Mouse (Mus musculus): ENCODE results near the gene Clic6.

Gene Clic6

DNA sequence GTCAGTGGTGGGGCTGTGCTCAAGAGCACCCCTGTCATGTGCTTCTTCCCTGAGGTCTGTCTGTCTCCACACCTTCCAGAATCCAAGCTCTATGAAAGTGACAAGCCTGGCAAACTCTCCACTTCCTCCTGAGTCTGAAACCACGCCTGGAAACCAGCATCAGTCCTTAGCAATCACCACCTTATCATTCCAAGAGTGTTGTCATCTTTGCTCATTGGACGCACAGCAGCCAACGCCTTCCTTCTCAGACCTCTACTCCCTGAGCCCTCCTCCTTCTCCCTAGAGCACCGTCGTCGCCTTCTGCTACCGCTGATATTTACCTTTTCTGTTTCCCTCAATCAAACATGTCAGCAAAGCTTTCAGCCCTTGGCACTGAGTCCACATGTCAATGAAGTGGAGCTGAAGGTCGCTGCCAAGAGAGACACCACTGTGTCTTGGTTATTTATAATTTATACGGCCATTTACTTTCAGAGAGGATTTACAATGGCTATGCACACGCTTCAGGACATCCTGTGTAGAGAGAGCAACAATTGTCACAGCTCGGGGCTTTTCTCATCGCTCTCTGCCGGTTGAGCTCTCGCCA, 21.1 kb upstream of the Clic6 start:
- Histone ChIP-seq H3K9me3 (ENCODE audit: low read length) (no peaks in the 10 kb centered on the region), H3K4me1 (replicated peaks; ENCODE audit: low read depth, low read length) (peaks cover 87% of the 10 kb centered on the region), H3K4me3 (replicated peaks; ENCODE audit: low read length) (peak overlapping the region; percentile 94), H3K27me3 (ENCODE audit: insufficient read depth, low read length) (peaks cover 5% of the 10 kb centered on the region), H3K36me3 (ENCODE audit: insufficient read depth, low read length) (peaks cover 19% of the 10 kb centered on the region)
- no peak for TF ChIP-seq CTCF (conservative IDR thresholded peaks at IDR 0.05; ENCODE audit: low read length)
- TF ChIP-seq POU5F1 (IDR thresholded peaks at IDR 0.05; ENCODE audit: borderline replicate concordance, low read length) = no peak
- TF ChIP-seq NANOG (IDR thresholded peaks at IDR 0.05; ENCODE audit: borderline replicate concordance, low read length) = no peak

DNA sequence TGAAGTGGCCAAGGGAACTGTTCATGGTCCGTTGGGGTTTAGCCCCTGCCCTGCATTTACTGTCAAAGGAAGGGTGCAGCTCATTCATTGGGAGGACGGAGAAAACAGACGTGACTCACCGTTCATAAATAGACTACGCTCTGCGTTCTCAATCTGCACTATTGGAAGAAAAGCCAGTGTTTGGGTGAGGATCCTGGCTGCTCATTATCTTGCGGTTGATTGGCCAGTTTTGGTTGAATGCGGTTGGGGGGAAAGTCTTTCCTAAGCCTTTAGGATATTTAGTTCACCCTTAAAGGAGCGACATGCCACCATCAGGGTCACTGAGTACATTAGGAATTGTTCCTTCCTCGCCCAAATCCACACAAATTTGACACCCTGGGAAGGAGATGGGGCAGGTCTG, 20.3 kb upstream of the Clic6 start:
- peaks cover 14% of the 10 kb centered on the region for H3K36me3 ChIP-seq (ENCODE audit: insufficient read depth, low read length)
- TF ChIP-seq POU5F1 (IDR thresholded peaks at IDR 0.05; ENCODE audit: borderline replicate concordance, low read length) (no peak), CTCF (conservative IDR thresholded peaks at IDR 0.05; ENCODE audit: low read length) (no peak), NANOG (IDR thresholded peaks at IDR 0.05; ENCODE audit: borderline replicate concordance, low read length) (no peak)
- peak overlapping the region; percentile 94 for H3K4me3 ChIP-seq (replicated peaks; ENCODE audit: low read length)
- H3K9me3 ChIP-seq (ENCODE audit: low read length) = no peaks in the 10 kb centered on the region
- peaks cover 5% of the 10 kb centered on the region for H3K27me3 ChIP-seq (ENCODE audit: insufficient read depth, low read length)
- peaks cover 90% of the 10 kb centered on the region for H3K4me1 ChIP-seq (replicated peaks; ENCODE audit: low read depth, low read length)

DNA sequence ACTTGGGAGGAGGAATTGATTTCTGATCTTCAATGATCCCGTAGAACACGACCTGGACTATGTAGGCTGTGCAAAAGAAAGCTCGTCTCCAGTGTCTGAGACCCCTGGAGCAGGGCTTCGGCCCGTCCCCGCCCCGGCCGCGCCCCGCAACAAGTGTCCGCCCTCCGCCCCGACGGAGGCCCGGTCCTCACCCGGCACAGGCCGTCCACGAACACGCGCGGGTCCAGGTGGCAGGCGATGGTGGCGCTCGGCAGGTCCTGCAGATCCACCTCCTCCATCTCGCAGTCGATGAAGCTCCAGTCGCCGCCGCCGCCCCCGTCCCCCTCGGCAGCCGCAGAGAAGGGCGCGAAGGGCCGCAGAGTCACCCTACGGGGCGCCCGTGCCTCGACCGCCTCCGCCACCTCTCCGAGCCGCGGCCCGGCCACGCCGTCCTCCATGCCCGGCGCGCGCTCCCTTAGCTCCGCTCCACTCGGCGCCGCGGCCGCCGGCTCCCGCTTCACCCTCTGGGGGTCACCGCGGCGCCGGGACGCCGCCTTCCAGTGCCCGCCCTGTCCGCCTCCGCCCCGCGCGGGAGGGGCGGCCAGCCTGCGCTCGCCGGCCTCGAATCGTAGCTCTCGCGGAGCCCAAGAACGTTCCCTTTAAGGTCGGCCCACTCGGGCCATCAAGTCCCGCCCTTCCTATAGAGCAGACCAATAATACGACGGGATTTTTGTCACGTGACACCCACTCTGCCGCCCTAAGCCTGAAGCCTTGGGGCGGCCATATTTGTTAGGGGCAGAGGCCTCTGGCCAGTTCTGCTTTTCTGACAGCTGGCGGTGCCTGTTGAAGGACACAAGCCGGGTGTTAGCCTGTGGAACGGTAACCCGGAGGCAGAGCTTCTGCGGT, 19.7 kb upstream of the Clic6 start:
- TF ChIP-seq POU5F1 (IDR thresholded peaks at IDR 0.05; ENCODE audit: borderline replicate concordance, low read length) = no peak
- TF ChIP-seq NANOG (IDR thresholded peaks at IDR 0.05; ENCODE audit: borderline replicate concordance, low read length) = no peak
- no peak for TF ChIP-seq CTCF (conservative IDR thresholded peaks at IDR 0.05; ENCODE audit: low read length)
- peaks cover 5% of the 10 kb centered on the region for H3K27me3 ChIP-seq (ENCODE audit: insufficient read depth, low read length)
- peak overlapping the region; percentile 94 for H3K4me3 ChIP-seq (replicated peaks; ENCODE audit: low read length)
- H3K9me3 ChIP-seq (ENCODE audit: low read length) = no peaks in the 10 kb centered on the region
- peaks cover 91% of the 10 kb centered on the region for H3K4me1 ChIP-seq (replicated peaks; ENCODE audit: low read depth, low read length)
- peaks cover 14% of the 10 kb centered on the region for H3K36me3 ChIP-seq (ENCODE audit: insufficient read depth, low read length)

DNA sequence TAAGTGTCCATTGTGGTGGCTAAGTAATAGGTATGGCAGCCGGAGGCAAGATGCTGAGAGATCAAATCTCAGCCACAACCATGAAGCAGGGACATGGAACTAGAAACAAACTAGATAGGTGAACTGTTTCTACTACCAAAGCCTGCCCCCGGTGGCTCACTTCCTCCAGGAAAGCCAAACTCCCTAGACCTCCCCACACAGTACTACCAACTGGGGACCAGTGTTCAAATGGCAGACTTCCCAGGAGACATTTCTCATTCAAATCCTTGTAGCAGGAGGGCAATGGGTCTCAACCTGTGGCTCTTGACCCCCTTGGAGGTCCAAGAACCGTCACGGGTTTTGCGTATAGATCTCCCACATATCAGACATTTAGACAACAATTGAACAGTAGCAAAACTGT, 18.5 kb upstream of the Clic6 start:
- Histone ChIP-seq H3K27me3 (ENCODE audit: insufficient read depth, low read length) (peaks cover 5% of the 10 kb centered on the region), H3K4me1 (replicated peaks; ENCODE audit: low read depth, low read length) (peaks cover 87% of the 10 kb centered on the region), H3K4me3 (replicated peaks; ENCODE audit: low read length) (no peak overlapping the region), H3K36me3 (ENCODE audit: insufficient read depth, low read length) (peaks cover 14% of the 10 kb centered on the region), H3K9me3 (ENCODE audit: low read length) (no peaks in the 10 kb centered on the region)
- TF ChIP-seq POU5F1 (IDR thresholded peaks at IDR 0.05; ENCODE audit: borderline replicate concordance, low read length) (no peak), CTCF (conservative IDR thresholded peaks at IDR 0.05; ENCODE audit: low read length) (no peak), NANOG (IDR thresholded peaks at IDR 0.05; ENCODE audit: borderline replicate concordance, low read length) (no peak)

DNA sequence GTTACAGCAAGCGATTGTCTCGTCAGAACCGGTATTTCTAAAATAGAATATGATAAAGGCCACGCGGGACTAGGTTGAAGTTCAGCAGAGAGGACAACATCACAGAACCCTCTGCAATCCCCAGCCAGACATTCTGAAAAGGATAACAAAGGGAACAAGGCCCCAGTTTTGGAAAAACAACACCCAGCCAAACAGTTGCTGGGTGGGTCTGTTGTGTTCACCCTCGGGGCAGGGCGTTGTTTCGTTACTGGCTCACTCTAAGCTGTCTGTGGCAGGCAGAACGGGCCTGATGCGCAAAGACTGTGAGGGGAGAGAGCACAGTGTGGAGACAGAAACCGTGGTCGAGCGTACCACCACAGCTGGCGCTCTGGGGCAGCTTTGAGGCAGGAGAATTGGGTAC, 17.1 kb upstream of the Clic6 start:
- Histone ChIP-seq H3K9me3 (ENCODE audit: low read length) (no peaks in the 10 kb centered on the region), H3K36me3 (ENCODE audit: insufficient read depth, low read length) (peaks cover 14% of the 10 kb centered on the region), H3K27me3 (ENCODE audit: insufficient read depth, low read length) (peaks cover 5% of the 10 kb centered on the region), H3K4me3 (replicated peaks; ENCODE audit: low read length) (peak overlapping the region; percentile 52), H3K4me1 (replicated peaks; ENCODE audit: low read depth, low read length) (peaks cover 88% of the 10 kb centered on the region)
- TF ChIP-seq CTCF (conservative IDR thresholded peaks at IDR 0.05; ENCODE audit: low read length) (no peak), NANOG (IDR thresholded peaks at IDR 0.05; ENCODE audit: borderline replicate concordance, low read length) (no peak), POU5F1 (IDR thresholded peaks at IDR 0.05; ENCODE audit: borderline replicate concordance, low read length) (no peak)

DNA sequence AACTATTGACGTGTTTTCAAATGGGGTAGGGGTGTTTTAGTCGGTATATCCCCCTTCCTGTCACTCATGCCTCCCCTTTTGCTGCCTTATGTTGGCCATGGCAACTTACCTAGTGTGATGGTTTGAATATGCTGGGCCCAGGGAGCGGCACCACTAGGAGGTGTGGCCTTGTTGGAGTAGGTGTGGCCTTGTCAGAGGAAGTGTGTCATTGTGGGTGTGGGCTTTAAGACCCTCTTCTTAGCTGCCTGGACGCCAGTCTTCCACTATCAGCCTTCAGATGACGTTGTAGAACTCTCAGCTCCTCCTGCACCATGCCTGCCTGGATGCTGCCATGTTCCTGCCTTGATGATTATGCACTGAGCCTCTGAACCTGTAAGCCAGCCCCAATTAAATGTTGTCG, 14.8 kb upstream of the Clic6 start, which contains the start of gene Rcan1:
Gene Rcan1, minus strand, starts transcription at position 162 of the 400 bp plus-strand sequence.
- TF ChIP-seq NANOG (IDR thresholded peaks at IDR 0.05; ENCODE audit: borderline replicate concordance, low read length) (no peak), CTCF (conservative IDR thresholded peaks at IDR 0.05; ENCODE audit: low read length) (no peak), POU5F1 (IDR thresholded peaks at IDR 0.05; ENCODE audit: borderline replicate concordance, low read length) (no peak)

DNA sequence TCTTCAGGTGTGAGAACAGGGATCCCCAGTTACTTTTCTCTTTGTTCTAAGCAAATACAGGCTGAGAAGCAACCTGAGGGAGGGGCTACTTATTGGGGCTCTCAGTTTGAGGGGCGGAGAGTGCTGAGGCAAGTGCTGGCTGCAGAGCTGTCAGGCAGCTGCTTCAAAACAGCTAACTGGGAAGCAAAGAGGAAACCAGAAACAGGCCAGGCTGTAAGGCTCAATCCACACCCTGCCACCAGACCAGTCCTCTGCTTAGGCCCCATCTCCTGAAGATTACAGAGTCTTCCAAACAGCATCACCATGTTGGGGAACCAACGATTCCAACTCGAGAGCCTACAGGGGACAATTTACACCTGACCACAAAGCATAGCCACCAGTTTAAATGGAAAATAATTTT, 12.6 kb upstream of the Clic6 start:
- H3K9me3 ChIP-seq (ENCODE audit: low read length) = no peaks in the 10 kb centered on the region
- peaks cover 76% of the 10 kb centered on the region for H3K4me1 ChIP-seq (replicated peaks; ENCODE audit: low read depth, low read length)
- no peaks in the 10 kb centered on the region for H3K27me3 ChIP-seq (ENCODE audit: insufficient read depth, low read length)
- TF ChIP-seq POU5F1 (IDR thresholded peaks at IDR 0.05; ENCODE audit: borderline replicate concordance, low read length) (no peak), CTCF (conservative IDR thresholded peaks at IDR 0.05; ENCODE audit: low read length) (no peak), NANOG (IDR thresholded peaks at IDR 0.05; ENCODE audit: borderline replicate concordance, low read length) (no peak)
- peaks cover 5% of the 10 kb centered on the region; the same call in 1 of the 2 replicates for H3K36me3 ChIP-seq (ENCODE audit: insufficient read depth, low read length)
- no peak overlapping the region for H3K4me3 ChIP-seq (replicated peaks; ENCODE audit: low read length)

More for the DNA sequence above, 14.8 kb upstream of the Clic6 start, which contains the start of gene Rcan1:
- Histone ChIP-seq H3K4me1 (replicated peaks; ENCODE audit: low read depth, low read length) (peaks cover 83% of the 10 kb centered on the region), H3K27me3 (ENCODE audit: insufficient read depth, low read length) (no peaks in the 10 kb centered on the region), H3K4me3 (replicated peaks; ENCODE audit: low read length) (peak within 1 kb of the TSS; percentile 61), H3K36me3 (ENCODE audit: insufficient read depth, low read length) (peaks cover 5% of the 10 kb centered on the region; the same call in 1 of the 2 replicates), H3K9me3 (ENCODE audit: low read length) (no peaks in the 10 kb centered on the region)

DNA sequence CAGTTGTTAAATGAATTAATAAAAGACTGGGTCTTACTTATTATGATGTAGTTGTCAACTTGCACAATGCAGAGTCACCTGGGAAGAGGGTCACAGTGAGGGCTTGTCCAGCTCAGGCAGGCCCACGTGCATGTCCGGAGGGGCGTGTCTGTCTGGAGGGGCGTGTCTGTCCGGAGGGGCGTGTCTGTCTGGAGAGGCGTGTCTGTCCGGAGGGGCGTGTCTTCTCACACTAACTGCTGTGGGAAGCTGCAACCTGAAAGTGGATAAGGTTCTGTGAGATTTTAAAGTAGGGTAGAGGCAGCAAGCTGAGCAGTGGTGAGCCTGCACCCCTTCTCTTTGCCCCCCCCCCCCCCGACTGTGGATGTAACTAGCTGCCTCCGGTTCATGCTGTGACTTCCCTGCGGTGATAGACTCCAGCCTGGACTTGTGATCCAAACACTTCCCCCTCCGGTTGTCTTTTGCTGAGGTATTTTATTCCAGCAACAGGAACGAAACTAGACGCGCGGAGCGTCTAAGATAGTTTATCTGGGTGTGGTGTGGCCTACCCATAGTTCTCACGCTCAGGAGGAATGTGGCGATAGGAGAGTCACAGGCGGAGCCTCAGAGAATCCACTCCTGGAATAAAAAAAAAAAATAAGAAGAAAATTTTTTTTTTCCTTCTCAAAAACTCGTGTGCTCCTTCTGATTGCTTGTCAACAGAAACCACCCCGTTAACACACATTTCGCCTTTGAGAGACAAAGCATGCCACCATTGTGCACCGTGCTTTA, 10.3 kb upstream of the Clic6 start:
- Histone ChIP-seq H3K4me1 (replicated peaks; ENCODE audit: low read depth, low read length) (peaks cover 62% of the 10 kb centered on the region), H3K27me3 (ENCODE audit: insufficient read depth, low read length) (peaks cover 16% of the 10 kb centered on the region), H3K9me3 (ENCODE audit: low read length) (no peaks in the 10 kb centered on the region), H3K36me3 (ENCODE audit: insufficient read depth, low read length) (peaks cover 5% of the 10 kb centered on the region; the same call in 1 of the 2 replicates), H3K4me3 (replicated peaks; ENCODE audit: low read length) (peak overlapping the region; percentile 54)
- TF ChIP-seq POU5F1 (IDR thresholded peaks at IDR 0.05; ENCODE audit: borderline replicate concordance, low read length) = no peak
- TF ChIP-seq NANOG (IDR thresholded peaks at IDR 0.05; ENCODE audit: borderline replicate concordance, low read length) = no peak
- TF ChIP-seq CTCF (conservative IDR thresholded peaks at IDR 0.05; ENCODE audit: low read length) = no peak
